Mouse (Mus musculus) liver, embryonic 13.5 days (tissue): ENCODE measurements around the gene 6030408B16Rik. TPM values are rescaled to one million over a fixed set of nuclear protein-coding genes. Genes with fewer than 3 reads are reported as not detected.

Source experiments
- ATAC-seq: fragments of 200-750 bp; cut with Nextera tagmentation; 2 replicates; pipeline ENCODE4 v1.8.0; 2017; ENCODE audit warnings: low read depth, mild to moderate bottlenecking, moderate number of reproducible peaks, moderate library complexity
- DNase-seq: peaks from one replicate; pipeline ENCODE4 v3.0.0; 2022
- H3K27ac ChIP-seq: fragments of 300-500 bp; sonication (generic); 2 replicates; pipeline ENCODE4 v1.5.1; 2015; ENCODE audit warnings: moderate library complexity, mild to moderate bottlenecking, inconsistent platforms
- H3K27me3 ChIP-seq: fragments of 300-500 bp; sonication (generic); 2 replicates; pipeline ENCODE4 v1.6.1; 2015; ENCODE audit warnings: mild to moderate bottlenecking, inconsistent platforms
- H3K36me3 ChIP-seq: fragments of 300-500 bp; sonication (generic); 2 replicates; pipeline ENCODE4 v1.6.1; 2015; ENCODE audit warnings: mild to moderate bottlenecking, inconsistent platforms
- H3K4me1 ChIP-seq: fragments of 300-500 bp; sonication (generic); replicated peaks from 2 replicates; pipeline ENCODE4 v1.6.1; 2015; ENCODE audit warnings: inconsistent platforms
- H3K4me2 ChIP-seq: fragments of 300-500 bp; sonication (generic); 2 replicates; pipeline ENCODE4 v1.6.1; 2015; ENCODE audit warnings: inconsistent platforms, mild to moderate bottlenecking, moderate library complexity
- H3K4me3 ChIP-seq: fragments of 300-500 bp; sonication (generic); replicated peaks from 2 replicates; pipeline ENCODE4 v1.5.1; 2015; ENCODE audit warnings: mild to moderate bottlenecking, inconsistent platforms
- H3K9ac ChIP-seq: fragments of 300-500 bp; sonication (generic); 2 replicates; pipeline ENCODE4 v1.6.1; 2015; ENCODE audit warnings: mild to moderate bottlenecking, inconsistent platforms
- H3K9me3 ChIP-seq: fragments of 300-500 bp; sonication (generic); replicated peaks from 2 replicates; pipeline ENCODE4 v1.6.1; 2016; ENCODE audit warnings: inconsistent platforms
- WGBS: fragments of 180-500 bp; shearing (Covaris S2); methylation state at CpG from one replicate; pipeline ENCODE4 v1.1.7; 2015; ENCODE audit not compliant: insufficient replicate concordance; 5-methylcytosine and 5-hydroxymethylcytosine counted together
- polyA plus RNA-seq: library from polyadenylated mRNA; unstranded; fragments of >200 nt; fragmentation: Nextera tagmentation; extraction: Ambion mirVana; gene quantifications from 2 replicates; pipeline ENCODE4 v1.2.1, GENCODE M21; 2015

Gene 6030408B16Rik
- polyA plus RNA-seq, 1 experiment from 2014 or later, result 0.22 TPM

DNA sequence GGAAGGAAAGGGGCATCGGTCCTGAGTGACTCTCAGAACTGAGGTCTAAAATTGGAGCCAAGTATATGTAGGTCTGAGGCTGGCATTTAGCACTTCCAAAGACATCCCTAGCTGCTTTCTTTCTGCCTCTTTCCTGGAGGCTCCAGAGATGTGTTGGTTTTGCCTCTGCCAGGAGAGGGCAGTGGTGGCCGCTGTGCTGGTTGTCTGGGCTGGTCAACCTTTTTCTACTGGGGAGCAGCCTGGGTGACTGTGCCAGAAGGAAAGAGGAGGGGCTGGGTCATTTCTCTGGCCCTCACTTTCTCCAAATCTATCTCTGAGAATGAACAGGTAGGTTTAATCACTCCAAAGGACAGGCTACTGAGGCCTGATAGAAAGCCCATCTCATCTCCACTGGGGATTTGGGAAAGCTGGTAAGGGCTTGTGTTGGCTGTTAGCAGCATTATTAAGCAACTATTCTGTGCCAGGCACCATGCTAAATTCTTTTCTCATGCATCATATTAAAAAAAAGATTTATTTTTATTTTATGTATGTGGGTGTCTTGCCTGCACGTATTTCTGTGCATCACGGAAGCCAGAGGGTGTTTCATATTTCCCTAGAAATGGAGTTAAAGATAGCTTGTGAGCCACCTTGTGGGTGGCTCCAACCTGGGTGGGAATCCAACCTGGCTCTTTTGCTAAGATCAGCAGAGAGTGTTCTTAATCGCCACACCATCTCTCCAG is 48.9 kb downstream of the 6030408B16Rik start:
- no peak for DNase-seq

More for the DNA sequence above, 48.9 kb downstream of the 6030408B16Rik start:
- H3K4me1 ChIP-seq, result 0 out of 2 replicates have a peak, but pooled peaks cover 5% of the 10 kb centered on the region
- WGBS, result 58% methylated on average over 5 of the region's 5 CpGs
- no peak for ATAC-seq
- H3K4me3 ChIP-seq, result no peak overlapping the region
- H3K9me3 ChIP-seq, result no peaks in the 10 kb centered on the region
- H3K9ac ChIP-seq, result no peak overlapping the region
- H3K27ac ChIP-seq, result no peak overlapping the region
- H3K36me3 ChIP-seq, result no peaks in the 10 kb centered on the region
- no peak overlapping the region for H3K4me2 ChIP-seq
- H3K27me3 ChIP-seq, result no peaks in the 10 kb centered on the region

Other genes with a start within 250 kb of the 6030408B16Rik start
- not detected in 2 replicates for gene Gm47841, start 245.8 kb upstream of the 6030408B16Rik start, polyA plus RNA-seq
- 0.13 and 0.17 TPM in 2 replicates for gene Fignl2, start 214.6 kb upstream of the 6030408B16Rik start, polyA plus RNA-seq
- gene Ankrd33, start 177.5 kb upstream of the 6030408B16Rik start, polyA plus RNA-seq, result not detected in 2 replicates
- gene Acvrl1, start 164.7 kb upstream of the 6030408B16Rik start, polyA plus RNA-seq, result 1.2 and 1.3 TPM in 2 replicates
- 1.0 and 1.6 TPM in 2 replicates for gene Acvr1b, start 119.1 kb upstream of the 6030408B16Rik start, polyA plus RNA-seq
- 0.29 and 0.44 TPM in 2 replicates for gene Grasp, start 69.0 kb upstream of the 6030408B16Rik start, polyA plus RNA-seq
- 0.43 and 0.56 TPM in 2 replicates for gene Nr4a1, start 38.9 kb upstream of the 6030408B16Rik start, polyA plus RNA-seq
- 29.6 and 31.7 TPM in 2 replicates for gene Atg101, start 8.9 kb upstream of the 6030408B16Rik start, polyA plus RNA-seq
- 0.10 TPM in 2 replicates for gene Krt80, start 77.0 kb downstream of the 6030408B16Rik start, polyA plus RNA-seq
- 2.9 and 5.1 TPM in 2 replicates for gene Krt7, start 117.8 kb downstream of the 6030408B16Rik start, polyA plus RNA-seq
- gene Krt87, start 145.6 kb downstream of the 6030408B16Rik start, polyA plus RNA-seq, result not detected in 2 replicates
- not detected in 2 replicates for gene Krt88, start 154.5 kb downstream of the 6030408B16Rik start, polyA plus RNA-seq
- not detected in 2 replicates for gene Krt81, start 170.5 kb downstream of the 6030408B16Rik start, polyA plus RNA-seq
- not detected in 2 replicates for gene Krt86, start 180.3 kb downstream of the 6030408B16Rik start, polyA plus RNA-seq
- not detected in 2 replicates for gene Krt83, start 198.3 kb downstream of the 6030408B16Rik start, polyA plus RNA-seq
- not detected in 2 replicates for gene Gm49425, start 224.0 kb downstream of the 6030408B16Rik start, polyA plus RNA-seq
- not detected in 2 replicates for gene Krt84, start 239.6 kb downstream of the 6030408B16Rik start, polyA plus RNA-seq